Mouse (Mus musculus): ENCODE measurements around the gene Gm20906. TPM values are rescaled to one million over a fixed set of nuclear protein-coding genes. Genes with fewer than 3 reads are reported as not detected.
"Not testable (repeated sequence)": the region's sequence is repeated elsewhere in the genome, so short reads cannot be mapped to it uniquely, and the experiment has no call there.

The Gm20906 gene
- not detected in 2 replicates for polyA plus RNA-seq (2014; fragmentation: Nextera tagmentation; extraction: Ambion mirVana)

DNA sequence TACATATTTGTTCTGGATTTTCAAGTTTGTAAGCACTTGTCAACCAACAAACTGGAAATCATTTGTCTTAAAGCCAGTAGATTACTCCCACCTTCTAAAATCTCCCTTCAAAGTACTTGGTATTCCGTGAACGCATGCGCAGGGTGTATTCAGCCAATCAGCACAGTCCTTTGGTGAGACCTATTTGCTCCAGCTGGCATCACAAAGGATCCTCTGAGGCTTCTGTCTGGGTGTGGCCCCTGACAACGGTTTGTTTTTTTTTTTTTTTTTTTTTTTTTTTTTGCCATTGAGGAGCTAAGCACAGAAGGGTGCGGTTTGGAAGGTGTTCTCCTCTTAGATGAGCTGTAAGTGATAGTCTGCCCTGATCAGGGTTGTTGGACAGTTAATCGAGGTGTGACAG, at the start of gene Gm20906:
Gene Gm20906, plus strand, starts transcription at position 301 of the 400 bp plus-strand sequence.
- not testable (repeated sequence) for DNase-seq (ENCODE audit: low spot score, missing footprints); H3K27ac ChIP-seq (ENCODE audit: low read depth, low read length); H3K9me3 ChIP-seq (ENCODE audit: control insufficient read depth, low read length); ATAC-seq (ENCODE audit: low FRiP score); H3K9ac ChIP-seq (ENCODE audit: low read length); H3K4me2 ChIP-seq; H3K36me3 ChIP-seq (ENCODE audit: control insufficient read depth, insufficient read depth, low read length); H3K27me3 ChIP-seq (ENCODE audit: control insufficient read depth, insufficient read depth, low read length); H3K4me1 ChIP-seq (ENCODE audit: control insufficient read depth, insufficient read depth, low read length); H3K4me3 ChIP-seq (ENCODE audit: low read depth, low read length)
- WGBS, result no CpG with 5 or more reads among the region's 6 CpGs

Data from midbrain, embryonic 11.5 days (tissue).